Mouse (Mus musculus) urinary bladder, postnatal 4 days (tissue): ENCODE results near the gene Ntan1.
"Not testable (repeated sequence)": the region's sequence is repeated elsewhere in the genome, so short reads cannot be mapped to it uniquely, and the experiment has no call there.

ENCODE experiments used
- DNase-seq, 2 experiments: peaks; one replicate each; pipeline ENCODE4 v3.0.0; 2021 to 2022; ENCODE audit warnings: low spot score in 2 of 2

The Ntan1 gene

GRCm38 (mm10) chr16:13831606-13832005 lies 13.0 kb downstream of the Ntan1 start:
- no peak for DNase-seq

- no peak for DNase-seq
Measured at GRCm38 (mm10) chr16:13834382-13834781, 15.7 kb downstream of the Ntan1 start.

GRCm38 (mm10) chr16:13840056-13840455 lies 21.4 kb downstream of the Ntan1 start:
- DNase-seq, result no peak

GRCm38 (mm10) chr16:13840956-13841355 lies 22.3 kb downstream of the Ntan1 start:
- no peak for DNase-seq

GRCm38 (mm10) chr16:13845031-13845430 lies 26.4 kb downstream of the Ntan1 start:
- DNase-seq, result no peak

- no peak for DNase-seq
Measured at GRCm38 (mm10) chr16:13846675-13847074, 28.0 kb downstream of the Ntan1 start.

- no peak for DNase-seq
Measured at GRCm38 (mm10) chr16:13848310-13848709, 29.7 kb downstream of the Ntan1 start.

GRCm38 (mm10) chr16:13851446-13851845 lies 32.8 kb downstream of the Ntan1 start:
- no peak for DNase-seq

- DNase-seq, result no peak
Measured at GRCm38 (mm10) chr16:13853886-13854285, 35.2 kb downstream of the Ntan1 start.

- no peak for DNase-seq
Measured at GRCm38 (mm10) chr16:13866076-13866475, 47.4 kb downstream of the Ntan1 start.

- no peak for DNase-seq
Measured at GRCm38 (mm10) chr16:13866616-13867015, 48.0 kb downstream of the Ntan1 start.

- not testable (repeated sequence) for DNase-seq
Measured at GRCm38 (mm10) chr16:13867406-13867805, 48.8 kb downstream of the Ntan1 start.

GRCm38 (mm10) chr16:13867910-13868514 lies 49.4 kb downstream of the Ntan1 start:
- no peak for DNase-seq

- DNase-seq, result no peak
Measured at GRCm38 (mm10) chr16:13875483-13875882, 56.8 kb downstream of the Ntan1 start.

GRCm38 (mm10) chr16:13883094-13883774 lies 64.6 kb downstream of the Ntan1 start:
- DNase-seq, result no peak
